Mouse (Mus musculus) MEL (cell line): ENCODE measurements at regions not wholly inside any gene's neighbourhood (a gene's known extent, or its start where the extent isn't known, plus 50 kb on each side); places are given as distances from the start of the nearest gene placed in this dataset.

Experiments
- DNase-seq: peaks from one replicate; pipeline ENCODE4 v3.0.0; 2011; ENCODE audit warnings: low read depth, low spot score
- H3K27ac ChIP-seq: 2 replicates; pipeline ENCODE4 v1.5.1; 2012; ENCODE audit warnings: low read depth, mild to moderate bottlenecking, control low read depth, low read length, moderate library complexity; ENCODE audit not compliant: control insufficient read depth
- H3K27me3 ChIP-seq, 2 experiments: fragments of 150-350 bp in 1 of 2; sonication (generic) in 1 of 2; 2 replicates each; pipeline ENCODE4 v1.6.1; 2012; ENCODE audit warnings: low read length in 2 of 2, mild to moderate bottlenecking in 2 of 2, improper control_type of control experiment in 1 of 2, moderate library complexity in 1 of 2; ENCODE audit not compliant: insufficient read depth in 2 of 2, control insufficient read depth in 1 of 2
- H3K36me3 ChIP-seq, 2 experiments: 2 replicates each; pipeline ENCODE4 v1.6.1; 2012 to 2014; ENCODE audit warnings: low read length in 2 of 2, improper control_type of control experiment in 1 of 2, inconsistent platforms in 1 of 2, mild to moderate bottlenecking in 1 of 2; ENCODE audit not compliant: insufficient read depth in 2 of 2, control insufficient read depth in 1 of 2
- H3K4me1 ChIP-seq, 2 experiments: fragments of 150-350 bp in 1 of 2; sonication (generic) in 1 of 2; 2 replicates each; pipeline ENCODE4 v1.6.1; 2012; ENCODE audit warnings: low read length in 2 of 2, improper control_type of control experiment in 1 of 2, mild to moderate bottlenecking in 1 of 2; ENCODE audit not compliant: insufficient read depth in 2 of 2, control insufficient read depth in 1 of 2
- H3K4me3 ChIP-seq, 2 experiments: fragments of 150-350 bp in 1 of 2; sonication (generic) in 1 of 2; 2 replicates each; pipeline ENCODE4 v1.5.1; 2012; ENCODE audit warnings: low read depth in 2 of 2, low read length in 2 of 2, mild to moderate bottlenecking in 2 of 2, moderate library complexity in 2 of 2, control low read depth in 1 of 2, improper control_type of control experiment in 1 of 2; ENCODE audit not compliant: control insufficient read depth in 1 of 2, insufficient read depth in 1 of 2
- H3K79me2 ChIP-seq: 2 replicates; pipeline ENCODE4 v1.6.1; 2012; ENCODE audit warnings: mild to moderate bottlenecking, low read length, moderate library complexity; ENCODE audit not compliant: control insufficient read depth, poor library complexity, insufficient read depth
- H3K9ac ChIP-seq: 2 replicates; pipeline ENCODE4 v1.6.1; 2012; ENCODE audit warnings: low read depth, mild to moderate bottlenecking, control low read depth, low read length, moderate library complexity; ENCODE audit not compliant: control insufficient read depth, poor library complexity, severe bottlenecking
- H3K9me3 ChIP-seq: fragments of 150-350 bp; sonication (generic); replicated peaks from 2 replicates; pipeline ENCODE4 v1.6.1; 2012; ENCODE audit warnings: mild to moderate bottlenecking, low read length, improper control_type of control experiment, moderate library complexity; ENCODE audit not compliant: insufficient read depth
- CHD1 ChIP-seq: IDR thresholded peaks from 2 replicates; pipeline ENCODE4 v1.6.1; 2012; ENCODE audit warnings: low read depth, mild to moderate bottlenecking, inconsistent platforms, low read length, improper control_type of control experiment
- CHD2 ChIP-seq: IDR thresholded peaks from 2 replicates; pipeline ENCODE4 v1.6.1; 2011; ENCODE audit warnings: low read length, improper control_type of control experiment
- E2F4 ChIP-seq: IDR thresholded peaks from 2 replicates; pipeline ENCODE4 v1.6.1; 2011; ENCODE audit warnings: low read depth, low read length, improper control_type of control experiment, borderline replicate concordance
- ELF1 ChIP-seq: IDR thresholded peaks from 2 replicates; pipeline ENCODE4 v1.6.1; 2014; ENCODE audit warnings: low read depth, mild to moderate bottlenecking, inconsistent platforms, low read length, improper control_type of control experiment, moderate library complexity
- EP300 ChIP-seq, 2 experiments: IDR thresholded peaks; 2 replicates each; pipeline ENCODE4 v1.6.1; 2011; ENCODE audit warnings: improper control_type of control experiment in 2 of 2, low read length in 2 of 2, low read depth in 1 of 2, mild to moderate bottlenecking in 1 of 2
- ETS1 ChIP-seq: IDR thresholded peaks from 2 replicates; pipeline ENCODE4 v1.6.1; 2012; ENCODE audit warnings: low read depth, mild to moderate bottlenecking, inconsistent platforms, low read length, improper control_type of control experiment, moderate library complexity
- GABPA ChIP-seq: IDR thresholded peaks from 2 replicates; pipeline ENCODE4 v1.6.1; 2012; ENCODE audit warnings: low read depth, mild to moderate bottlenecking, inconsistent platforms, low read length, improper control_type of control experiment, moderate library complexity
- GATA1 ChIP-seq: IDR thresholded peaks from 2 replicates; pipeline ENCODE4 v1.6.1; 2011; ENCODE audit warnings: low read depth, low read length, improper control_type of control experiment
- JUND ChIP-seq: IDR thresholded peaks from 2 replicates; pipeline ENCODE4 v1.6.1; 2011; ENCODE audit warnings: low read depth, mild to moderate bottlenecking, improper control_type of control experiment, low read length
- KAT2A ChIP-seq: conservative IDR thresholded peaks from 2 replicates; pipeline ENCODE4 v1.6.1; 2012; ENCODE audit warnings: low read depth, low read length, improper control_type of control experiment, inconsistent platforms
- MAZ ChIP-seq: IDR thresholded peaks from 2 replicates; pipeline ENCODE4 v1.6.1; 2012; ENCODE audit warnings: low read depth, mild to moderate bottlenecking, inconsistent platforms, low read length, improper control_type of control experiment
- MYB ChIP-seq: IDR thresholded peaks from 2 replicates; pipeline ENCODE4 v1.6.1; 2011; ENCODE audit warnings: mild to moderate bottlenecking, low read depth, low read length, improper control_type of control experiment
- MYC ChIP-seq: IDR thresholded peaks from 2 replicates; pipeline ENCODE4 v1.6.1; 2011; ENCODE audit warnings: low read depth, mild to moderate bottlenecking, low read length, improper control_type of control experiment, moderate library complexity
- NELFE ChIP-seq: IDR thresholded peaks from 2 replicates; pipeline ENCODE4 v1.6.1; 2011; ENCODE audit warnings: low read depth, low read length, improper control_type of control experiment
- POLR2AphosphoS2 ChIP-seq: IDR thresholded peaks from 2 replicates; pipeline ENCODE4 v1.6.1; 2011; ENCODE audit warnings: low read length, improper control_type of control experiment
- POLR2AphosphoS5 ChIP-seq: IDR thresholded peaks from 2 replicates; pipeline ENCODE4 v1.6.1; 2012; ENCODE audit warnings: low read depth, borderline replicate concordance, mild to moderate bottlenecking, inconsistent platforms, low read length, moderate library complexity, mixed read lengths
- RAD21 ChIP-seq: IDR thresholded peaks from 2 replicates; pipeline ENCODE4 v1.6.1; 2011; ENCODE audit warnings: mild to moderate bottlenecking, low read depth, low read length, improper control_type of control experiment
- RCOR1 ChIP-seq: IDR thresholded peaks from 2 replicates; pipeline ENCODE4 v1.6.1; 2012; ENCODE audit warnings: low read depth, mild to moderate bottlenecking, inconsistent platforms, low read length, improper control_type of control experiment
- TCF12 ChIP-seq: IDR thresholded peaks from 2 replicates; pipeline ENCODE4 v1.6.1; 2014; ENCODE audit warnings: low read depth, mild to moderate bottlenecking, inconsistent platforms, low read length, improper control_type of control experiment, moderate library complexity
- UBTF ChIP-seq: IDR thresholded peaks from 2 replicates; pipeline ENCODE4 v1.6.1; 2012; ENCODE audit warnings: low read depth, mild to moderate bottlenecking, inconsistent platforms, low read length, improper control_type of control experiment, moderate library complexity, borderline replicate concordance; ENCODE audit not compliant: insufficient read depth
- USF2 ChIP-seq, 2 experiments: IDR thresholded peaks; 2 replicates each; pipeline ENCODE4 v1.6.1; 2011 to 2012; ENCODE audit warnings: improper control_type of control experiment in 2 of 2, low read length in 2 of 2, borderline replicate concordance in 1 of 2, inconsistent platforms in 1 of 2, low read depth in 1 of 2, mild to moderate bottlenecking in 1 of 2; ENCODE audit not compliant: insufficient read depth in 1 of 2
- ZC3H11A ChIP-seq: IDR thresholded peaks from 2 replicates; pipeline ENCODE4 v1.6.1; 2012; ENCODE audit warnings: low read depth, mild to moderate bottlenecking, inconsistent platforms, low read length, improper control_type of control experiment
- ZKSCAN1 ChIP-seq: IDR thresholded peaks from 2 replicates; pipeline ENCODE4 v1.6.1; 2012; ENCODE audit warnings: low read depth, mild to moderate bottlenecking, inconsistent platforms, low read length, improper control_type of control experiment, moderate library complexity

DNA sequence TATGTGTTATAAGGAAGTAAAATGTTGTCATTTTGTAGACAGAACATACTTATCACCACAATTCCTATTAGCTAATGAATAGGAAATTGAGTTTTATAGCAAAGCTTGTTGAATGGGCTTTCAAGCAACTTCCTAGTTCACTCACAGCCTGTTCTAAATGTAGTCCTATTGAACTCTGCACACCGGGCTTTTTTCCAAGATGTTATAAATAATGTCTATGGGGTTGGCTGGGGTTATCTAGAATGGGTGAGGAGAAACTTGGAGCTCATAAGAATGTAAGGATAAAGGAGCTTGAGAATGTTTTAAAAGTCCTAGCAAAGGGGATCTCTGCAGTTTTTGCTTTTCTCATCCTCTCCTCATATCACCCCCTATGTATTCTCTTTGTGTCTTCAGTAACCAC lies 1029.3 kb upstream of the Tenm4 start:
- no peak overlapping the region for H3K4me3 ChIP-seq
- no peaks in the 10 kb centered on the region for H3K36me3 ChIP-seq
- H3K79me2 ChIP-seq, result no peaks in the 10 kb centered on the region
- H3K27me3 ChIP-seq, result no peaks in the 10 kb centered on the region
- no peak overlapping the region for H3K27ac ChIP-seq
- H3K9ac ChIP-seq, result no peak overlapping the region
- TF ChIP-seq TCF12, result no peak
- no peak for TF ChIP-seq USF2 (IDR thresholded peaks at IDR 0.05; ENCODE audit: borderline replicate concordance in 1 of 2, insufficient read depth in 1 of 2, low read depth in 1 of 2, low read length in 2 of 2)
- no peak for TF ChIP-seq GABPA
- TF ChIP-seq POLR2AphosphoS2, result no peak
- TF ChIP-seq GATA1, result no peak
- no peak for TF ChIP-seq NELFE
- TF ChIP-seq KAT2A, result no peak
- no peak for TF ChIP-seq CHD1
- no peak for TF ChIP-seq E2F4
- no peak for TF ChIP-seq JUND
- no peak for TF ChIP-seq ZKSCAN1
- TF ChIP-seq MYB, result no peak
- TF ChIP-seq POLR2AphosphoS5, result no peak
- no peak for TF ChIP-seq ETS1
- no peak for TF ChIP-seq UBTF
- TF ChIP-seq MAZ, result no peak
- no peak for TF ChIP-seq CHD2
- TF ChIP-seq RAD21, result no peak
- no peak for TF ChIP-seq ZC3H11A
- no peaks in the 10 kb centered on the region for H3K9me3 ChIP-seq
- DNase-seq, result no peak
- no peaks in the 10 kb centered on the region for H3K4me1 ChIP-seq

DNA sequence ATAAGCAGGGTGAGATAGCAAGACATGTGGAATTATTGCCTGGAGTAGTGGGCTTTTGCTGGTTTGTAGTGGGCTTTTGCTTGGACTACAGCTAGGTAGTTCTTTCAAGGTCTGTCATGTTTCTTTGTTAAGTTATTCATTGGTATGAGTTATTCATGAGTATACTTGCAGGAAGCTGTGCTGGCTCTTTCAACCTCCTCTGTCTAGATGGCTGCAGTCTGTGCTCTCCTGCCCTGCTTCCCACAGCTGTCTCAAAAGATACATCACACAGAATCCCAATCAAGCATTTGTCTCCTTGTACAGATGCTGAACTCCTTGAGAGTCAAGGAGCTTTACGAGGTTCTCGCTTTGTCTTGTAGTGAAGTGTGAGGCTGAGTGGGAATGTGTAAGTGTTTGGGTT lies 1028.0 kb upstream of the Tenm4 start:
- Histone ChIP-seq H3K9ac (no peak overlapping the region), H3K27me3 (no peaks in the 10 kb centered on the region), H3K4me1 (no peaks in the 10 kb centered on the region), H3K36me3 (no peaks in the 10 kb centered on the region), H3K4me3 (no peak overlapping the region), H3K9me3 (no peaks in the 10 kb centered on the region), H3K27ac (no peak overlapping the region), H3K79me2 (no peaks in the 10 kb centered on the region)
- DNase-seq, result no peak
- TF ChIP-seq E2F4 (no peak), RCOR1 (no peak), ELF1 (no peak), MYC (no peak), MAZ (no peak), ZC3H11A (no peak), GATA1 (no peak), EP300 (IDR thresholded peaks at IDR 0.05; ENCODE audit: low read depth in 1 of 2, low read length in 2 of 2) (no peak), ETS1 (no peak), POLR2AphosphoS5 (no peak)
- TF ChIP-seq, all 39 proteins: peak for 0
